Mouse (Mus musculus): ENCODE data around the gene Tnni2. TPM values are rescaled to one million over a fixed set of nuclear protein-coding genes. Genes with fewer than 3 reads are reported as not detected.

The Tnni2 gene
- polyA plus RNA-seq, 1 experiment: not detected

DNA sequence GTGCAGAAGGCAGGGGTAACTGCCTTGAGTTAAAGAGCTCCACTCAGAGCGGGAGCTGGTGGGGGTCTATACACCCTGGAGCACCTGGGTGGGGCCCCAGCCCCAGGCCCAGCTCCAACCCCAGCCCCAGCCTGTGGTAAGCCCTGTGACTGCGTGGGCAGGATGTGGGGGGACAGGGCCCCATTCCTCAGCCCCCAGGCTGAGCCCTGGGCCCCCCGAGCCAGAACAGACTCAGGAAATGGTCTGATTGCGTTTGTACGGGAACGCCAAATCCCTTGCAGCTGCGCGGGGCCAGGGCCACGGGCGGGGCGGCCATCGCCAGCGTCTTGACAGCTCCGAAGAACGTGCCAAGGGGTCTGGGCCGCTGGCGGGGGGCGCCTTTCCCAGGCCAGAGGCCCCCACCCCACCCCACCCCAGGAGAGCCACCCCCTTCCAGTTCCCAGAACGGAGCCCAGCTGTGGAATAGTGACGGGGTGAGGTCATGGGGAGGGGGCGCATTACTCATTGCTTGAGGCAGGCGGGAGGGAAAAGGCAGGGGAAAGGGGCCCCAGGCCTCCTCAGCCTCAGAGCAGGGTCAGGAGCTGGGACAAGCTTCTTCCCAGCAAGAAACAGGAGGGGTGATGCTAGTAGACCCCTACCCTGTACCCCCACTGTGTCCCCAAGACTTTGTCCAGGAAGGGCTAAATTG, 40.1 kb downstream of the Tnni2 start:
- H3K27me3 ChIP-seq (ENCODE audit: control insufficient read depth): no peaks in the 10 kb centered on the region
- no peak overlapping the region for H3K4me3 ChIP-seq (replicated peaks)
- no peaks in the 10 kb centered on the region for H3K36me3 ChIP-seq (ENCODE audit: control insufficient read depth)
- no peaks in the 10 kb centered on the region for H3K9me3 ChIP-seq (ENCODE audit: control insufficient read depth, low read length)
- no peaks in the 10 kb centered on the region for H3K4me1 ChIP-seq (ENCODE audit: control insufficient read depth)
- TF ChIP-seq TAL1 (IDR thresholded peaks at IDR 0.05; ENCODE audit: low read length) (no peak), GATA1 (IDR thresholded peaks at IDR 0.05; ENCODE audit: low read length) (no peak)

DNA sequence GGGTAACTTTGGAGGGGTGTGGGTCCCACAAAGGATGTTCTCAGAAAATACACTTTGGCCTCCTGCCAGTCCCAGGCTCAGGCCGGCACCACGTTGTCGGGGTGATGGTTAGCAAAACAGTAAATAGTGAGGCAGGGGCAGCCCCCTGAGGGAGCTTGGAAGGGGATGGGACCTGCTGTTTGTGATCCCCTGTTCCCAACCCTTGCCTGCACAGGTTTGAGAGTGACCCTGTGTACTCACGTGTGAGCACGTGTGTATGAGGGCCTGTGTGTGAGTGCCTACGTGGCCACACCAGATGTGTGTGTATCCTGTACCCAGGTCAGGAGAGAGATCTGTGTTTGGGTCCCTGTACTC, 40.6 kb downstream of the Tnni2 start:
- H3K36me3 ChIP-seq (ENCODE audit: control insufficient read depth): no peaks in the 10 kb centered on the region

DNA sequence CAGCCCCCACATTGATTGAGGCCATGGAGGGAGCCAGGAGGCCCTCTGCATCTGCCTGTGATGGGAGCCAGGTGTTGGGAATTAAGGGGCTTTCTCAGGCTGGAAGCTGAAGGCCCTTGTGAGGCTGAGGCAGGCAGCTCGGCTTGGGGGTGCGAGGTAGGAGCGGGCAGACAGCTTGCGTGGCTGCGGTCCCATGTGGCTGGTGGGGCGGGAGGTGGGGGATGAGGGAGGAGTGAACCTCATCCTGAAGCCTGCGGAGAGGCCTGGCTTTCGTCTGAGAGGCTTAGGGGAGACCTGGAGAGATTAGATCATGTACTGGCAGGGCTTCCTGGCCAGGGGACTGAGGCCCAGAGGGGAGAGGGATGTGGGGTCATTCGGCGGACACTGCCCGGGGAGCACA, 41.5 kb downstream of the Tnni2 start:
- H3K4me3 ChIP-seq (replicated peaks): no peak overlapping the region

More for the DNA sequence above, 40.6 kb downstream of the Tnni2 start:
- no peak overlapping the region for H3K4me3 ChIP-seq (replicated peaks)
- H3K27me3 ChIP-seq (ENCODE audit: control insufficient read depth): no peaks in the 10 kb centered on the region
- H3K9me3 ChIP-seq (ENCODE audit: control insufficient read depth, low read length): no peaks in the 10 kb centered on the region
- H3K4me1 ChIP-seq (ENCODE audit: control insufficient read depth): no peaks in the 10 kb centered on the region
- no peak for TF ChIP-seq GATA1 (IDR thresholded peaks at IDR 0.05; ENCODE audit: low read length)
- TF ChIP-seq TAL1 (IDR thresholded peaks at IDR 0.05; ENCODE audit: low read length): no peak

DNA sequence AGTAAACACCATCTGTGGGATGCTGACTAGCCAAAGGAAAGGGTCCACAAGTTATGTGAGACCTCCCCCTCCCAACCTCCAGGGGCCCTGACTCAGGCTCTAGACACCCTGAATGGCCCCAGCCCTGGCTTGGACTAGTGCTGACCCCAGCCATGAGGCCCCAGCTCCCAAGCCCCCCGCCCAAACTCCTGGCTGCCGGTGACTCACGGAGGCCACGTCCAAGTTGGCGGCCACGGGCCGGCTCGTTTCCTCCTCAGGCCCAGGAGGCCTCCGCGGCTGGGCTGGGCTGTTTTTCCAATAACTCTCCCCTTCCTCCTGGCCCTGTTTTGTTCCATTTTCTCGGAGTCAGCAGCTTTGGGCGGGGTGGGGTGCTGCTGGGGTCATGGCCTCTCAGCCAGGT, 43.2 kb downstream of the Tnni2 start:
- Histone ChIP-seq H3K36me3 (ENCODE audit: control insufficient read depth) (no peaks in the 10 kb centered on the region), H3K4me1 (ENCODE audit: control insufficient read depth) (no peaks in the 10 kb centered on the region), H3K27me3 (ENCODE audit: control insufficient read depth) (no peaks in the 10 kb centered on the region), H3K9me3 (ENCODE audit: control insufficient read depth, low read length) (no peaks in the 10 kb centered on the region), H3K4me3 (replicated peaks) (no peak overlapping the region)
- no peak for TF ChIP-seq GATA1 (IDR thresholded peaks at IDR 0.05; ENCODE audit: low read length)
- TF ChIP-seq TAL1 (IDR thresholded peaks at IDR 0.05; ENCODE audit: low read length): no peak

More for the DNA sequence above, 41.5 kb downstream of the Tnni2 start:
- Histone ChIP-seq H3K27me3 (ENCODE audit: control insufficient read depth) (no peaks in the 10 kb centered on the region), H3K36me3 (ENCODE audit: control insufficient read depth) (no peaks in the 10 kb centered on the region), H3K4me1 (ENCODE audit: control insufficient read depth) (no peaks in the 10 kb centered on the region), H3K9me3 (ENCODE audit: control insufficient read depth, low read length) (no peaks in the 10 kb centered on the region)
- no peak for TF ChIP-seq TAL1 (IDR thresholded peaks at IDR 0.05; ENCODE audit: low read length)
- TF ChIP-seq GATA1 (IDR thresholded peaks at IDR 0.05; ENCODE audit: low read length): no peak

DNA sequence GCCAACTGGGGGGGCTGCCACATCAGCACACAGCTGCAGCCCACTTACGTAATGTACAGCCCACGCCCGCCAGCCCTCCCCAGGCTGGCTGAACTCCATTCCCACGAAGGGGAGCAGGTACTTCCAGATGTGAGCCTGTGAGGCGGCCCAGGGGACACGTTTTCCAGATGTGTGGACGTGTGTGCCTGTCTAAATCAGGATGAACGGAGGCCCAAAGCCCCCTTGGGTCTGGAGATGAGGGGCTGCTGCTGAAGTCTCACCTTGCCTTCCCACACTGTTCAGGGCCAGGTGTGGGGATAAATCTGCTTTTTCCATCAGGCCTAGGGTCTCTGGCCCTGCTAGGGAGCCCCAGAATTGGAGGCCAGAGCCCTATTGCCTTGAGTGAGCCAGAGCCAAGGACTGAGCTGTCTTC, 45.1 kb downstream of the Tnni2 start:
- no peak overlapping the region for H3K4me3 ChIP-seq (replicated peaks)
- H3K27me3 ChIP-seq (ENCODE audit: control insufficient read depth): no peaks in the 10 kb centered on the region

DNA sequence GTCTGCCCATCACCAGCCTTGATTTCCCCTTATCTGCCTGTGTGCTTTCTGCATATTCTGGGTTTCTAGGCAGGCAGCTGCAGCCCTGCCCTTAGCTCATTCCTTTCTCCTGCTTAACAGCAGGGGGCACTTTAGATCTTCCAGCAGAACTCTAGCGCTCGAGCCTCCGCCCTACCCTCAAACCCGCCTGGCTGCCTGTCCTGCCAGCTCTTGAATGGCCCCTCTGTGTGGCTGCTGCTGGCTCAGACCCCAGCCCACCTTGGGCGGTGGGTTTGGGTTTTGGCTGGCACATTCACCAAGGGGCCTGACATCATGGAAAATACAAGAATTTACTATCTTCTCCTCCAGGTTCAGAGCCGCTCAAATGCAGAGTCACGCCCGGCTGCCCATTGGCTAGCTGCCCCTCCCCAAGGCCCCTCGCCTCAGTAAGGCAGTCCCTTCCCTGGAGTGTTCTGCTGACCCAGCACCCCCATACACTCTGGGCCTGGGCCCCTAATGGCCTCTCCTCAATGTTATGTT, 45.8 kb downstream of the Tnni2 start:
- TF ChIP-seq TAL1 (IDR thresholded peaks at IDR 0.05; ENCODE audit: low read length) (no peak), GATA1 (IDR thresholded peaks at IDR 0.05; ENCODE audit: low read length) (no peak)
- no peak overlapping the region for H3K4me3 ChIP-seq (replicated peaks)

More for the DNA sequence above, 45.1 kb downstream of the Tnni2 start:
- Histone ChIP-seq H3K9me3 (ENCODE audit: control insufficient read depth, low read length) (no peaks in the 10 kb centered on the region), H3K4me1 (ENCODE audit: control insufficient read depth) (no peaks in the 10 kb centered on the region), H3K36me3 (ENCODE audit: control insufficient read depth) (no peaks in the 10 kb centered on the region)
- TF ChIP-seq GATA1 (IDR thresholded peaks at IDR 0.05; ENCODE audit: low read length): no peak
- TF ChIP-seq TAL1 (IDR thresholded peaks at IDR 0.05; ENCODE audit: low read length): no peak

DNA sequence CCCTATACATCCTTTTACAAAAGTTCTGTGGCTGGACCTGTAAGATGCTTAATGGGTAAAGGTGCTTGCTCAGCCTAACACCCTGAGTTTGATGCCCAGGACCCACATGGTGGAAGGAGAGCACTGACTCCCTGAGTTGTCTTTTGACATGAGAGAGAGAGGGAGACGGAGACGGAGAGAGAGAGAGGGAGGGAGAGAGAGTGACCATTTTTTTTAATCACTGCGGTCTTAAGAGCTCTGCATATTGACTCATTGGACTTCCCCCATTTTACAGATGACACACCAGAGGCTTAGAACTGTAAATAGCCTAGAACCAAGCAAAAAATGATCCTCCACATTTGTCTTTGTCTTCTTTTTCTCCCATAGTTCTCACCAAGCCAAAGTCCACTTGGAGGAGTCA, 46.4 kb downstream of the Tnni2 start:
- Histone ChIP-seq H3K36me3 (ENCODE audit: control insufficient read depth) (no peaks in the 10 kb centered on the region), H3K9me3 (ENCODE audit: control insufficient read depth, low read length) (no peaks in the 10 kb centered on the region), H3K27me3 (ENCODE audit: control insufficient read depth) (no peaks in the 10 kb centered on the region), H3K4me3 (replicated peaks) (no peak overlapping the region), H3K4me1 (ENCODE audit: control insufficient read depth) (no peaks in the 10 kb centered on the region)
- no peak for TF ChIP-seq TAL1 (IDR thresholded peaks at IDR 0.05; ENCODE audit: low read length)

More for the DNA sequence above, 45.8 kb downstream of the Tnni2 start:
- Histone ChIP-seq H3K4me1 (ENCODE audit: control insufficient read depth) (no peaks in the 10 kb centered on the region), H3K27me3 (ENCODE audit: control insufficient read depth) (no peaks in the 10 kb centered on the region), H3K9me3 (ENCODE audit: control insufficient read depth, low read length) (no peaks in the 10 kb centered on the region), H3K36me3 (ENCODE audit: control insufficient read depth) (no peaks in the 10 kb centered on the region)

DNA sequence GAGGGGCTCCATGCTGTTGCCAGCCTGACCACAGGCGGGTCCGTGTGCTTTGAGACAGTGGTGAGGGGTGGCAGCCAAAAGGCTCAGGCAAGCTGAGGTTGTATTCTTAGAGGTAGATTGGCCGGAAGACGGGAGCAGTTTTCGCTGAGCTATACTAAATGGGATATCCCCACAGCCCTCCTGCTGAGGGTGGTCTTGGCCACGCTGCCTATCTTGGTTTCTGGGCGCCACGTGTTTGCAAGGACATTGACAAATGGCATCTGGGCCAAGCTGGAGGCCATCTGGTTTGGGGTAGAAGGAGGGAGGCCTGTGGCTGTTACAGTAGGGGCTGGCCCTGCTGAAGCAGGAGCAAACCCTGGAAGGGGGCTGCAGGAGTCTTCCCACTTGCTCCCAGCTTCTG, 51.9 kb downstream of the Tnni2 start:
- no peak overlapping the region for H3K4me3 ChIP-seq (replicated peaks)
- no peaks in the 10 kb centered on the region for H3K36me3 ChIP-seq (ENCODE audit: control insufficient read depth)
- no peaks in the 10 kb centered on the region for H3K4me1 ChIP-seq (ENCODE audit: control insufficient read depth)
- H3K27me3 ChIP-seq (ENCODE audit: control insufficient read depth): no peaks in the 10 kb centered on the region
- TF ChIP-seq GATA1 (IDR thresholded peaks at IDR 0.05; ENCODE audit: low read length) (no peak), TAL1 (IDR thresholded peaks at IDR 0.05; ENCODE audit: low read length) (no peak)
- no peaks in the 10 kb centered on the region for H3K9me3 ChIP-seq (ENCODE audit: control insufficient read depth, low read length)

Other genes starting within 250 kb of the Tnni2 start
- gene Krtap5-3, start 240.4 kb upstream of the Tnni2 start, polyA plus RNA-seq (2012): not detected in 2 replicates
- not detected in 2 replicates for gene Gm7579, start 229.9 kb upstream of the Tnni2 start, polyA plus RNA-seq (2012)
- gene Krtap5-5, start 211.8 kb upstream of the Tnni2 start, polyA plus RNA-seq (2012): 0.03 TPM in 1 of 2 replicates, not detected in the other
- gene Gm40460, start 200.7 kb upstream of the Tnni2 start, polyA plus RNA-seq (2012): not detected in 2 replicates
- gene Gm2431, start 183.5 kb upstream of the Tnni2 start, polyA plus RNA-seq (2012): not detected in 2 replicates
- not detected in 2 replicates for gene Gm4559, start 167.4 kb upstream of the Tnni2 start, polyA plus RNA-seq (2012)
- not detected in 2 replicates for gene Krtap5-1, start 144.7 kb upstream of the Tnni2 start, polyA plus RNA-seq (2012)
- gene Krtap5-4, start 138.3 kb upstream of the Tnni2 start, polyA plus RNA-seq (2012): not detected in 2 replicates
- 0.36 and 0.47 TPM in 2 replicates for gene Ifitm10, start 68.1 kb upstream of the Tnni2 start, polyA plus RNA-seq (2012)
- 19.7 and 19.8 TPM in 2 replicates for gene Gm49369, start 59.1 kb upstream of the Tnni2 start, polyA plus RNA-seq (2012)
- 14.4 and 21.7 TPM in 2 replicates for gene Ctsd, start 53.8 kb upstream of the Tnni2 start, polyA plus RNA-seq (2012)
- not detected in 2 replicates for gene Syt8, start 7.0 kb upstream of the Tnni2 start, polyA plus RNA-seq (2012)
- gene Lsp1, start 19.0 kb downstream of the Tnni2 start, polyA plus RNA-seq (2012): 0.05 and 0.21 TPM in 2 replicates
- not detected in 2 replicates for gene Tnnt3, start 57.0 kb downstream of the Tnni2 start, polyA plus RNA-seq (2012)
- 0.90 and 2.4 TPM in 2 replicates for gene Mrpl23, start 90.9 kb downstream of the Tnni2 start, polyA plus RNA-seq (2012)
- 3.3 and 4.3 TPM in 2 replicates for gene Igf2, start 225.0 kb downstream of the Tnni2 start, polyA plus RNA-seq (2012)
- 0.01 TPM in 1 of 2 replicates, not detected in the other for gene Gm49394, start 228.1 kb downstream of the Tnni2 start, polyA plus RNA-seq (2012)